Mouse (Mus musculus): ENCODE measurements around the gene Aifm1. TPM values are rescaled to one million over a fixed set of nuclear protein-coding genes. Genes with fewer than 3 reads are reported as not detected.
A peak's percentile ranks its signal among the peaks of the same experiment; 100 is the strongest.
"Not testable (repeated sequence)": the region's sequence is repeated elsewhere in the genome, so short reads cannot be mapped to it uniquely, and the experiment has no call there.

Gene Aifm1
- polyA plus RNA-seq, 1 experiment from 2014 or later = 98.4 TPM

DNA sequence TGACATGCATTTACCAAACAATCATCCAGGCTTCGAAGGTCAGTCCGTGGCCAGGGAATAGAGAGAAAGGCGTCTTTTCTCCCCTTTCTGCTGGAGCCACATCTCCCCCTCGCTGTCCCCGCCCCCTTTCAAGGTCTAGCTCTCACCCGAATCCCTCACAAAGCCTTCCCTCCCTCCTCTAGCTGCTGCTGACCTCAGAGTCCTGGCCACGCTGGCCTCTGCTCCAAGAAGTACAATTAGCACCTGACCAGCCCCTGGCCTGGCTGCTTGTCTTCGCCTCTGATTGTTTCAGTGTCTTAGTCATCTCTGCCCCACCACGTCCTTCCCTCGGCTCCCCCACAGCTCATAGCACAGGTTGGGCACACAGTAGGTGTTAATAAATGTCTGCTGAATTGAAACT is 63.7 kb downstream of the Aifm1 start:
- H3K4me1 ChIP-seq (ENCODE audit: control insufficient read depth in 2 of 2, insufficient read depth in 2 of 2, low read length in 2 of 2) = peaks cover 11 to 21% of the 10 kb centered on the region in 2 experiments
- H3K9ac ChIP-seq (ENCODE audit: low read length) = peak overlapping the region; percentile 34
- no peak for ATAC-seq (ENCODE audit: insufficient number of reproducible peaks, insufficient read depth, low FRiP score, low read depth)
- peak overlapping the region; percentile 38 for H3K4me2 ChIP-seq (ENCODE audit: low read length)
- H3K9me3 ChIP-seq (ENCODE audit: control insufficient read depth, low read length) = no peaks in the 10 kb centered on the region
- H3K36me3 ChIP-seq (ENCODE audit: control insufficient read depth, insufficient read depth, low read length) = no peaks in the 10 kb centered on the region
- peak overlapping the region; percentile 62 to 66 for H3K27ac ChIP-seq (replicated peaks in 1 of 2; ENCODE audit: control insufficient read depth in 1 of 2, insufficient read depth in 1 of 2, low read depth in 2 of 2, low read length in 2 of 2)
- no peak overlapping the region for H3K4me3 ChIP-seq (ENCODE audit: control insufficient read depth in 1 of 2, insufficient read depth in 1 of 2, low read depth in 1 of 2, low read length in 2 of 2)
- no peaks in the 10 kb centered on the region for H3K27me3 ChIP-seq (ENCODE audit: control insufficient read depth, insufficient read depth, low read length)
- 22% methylated on average over 10 of the region's 10 CpGs for WGBS

DNA sequence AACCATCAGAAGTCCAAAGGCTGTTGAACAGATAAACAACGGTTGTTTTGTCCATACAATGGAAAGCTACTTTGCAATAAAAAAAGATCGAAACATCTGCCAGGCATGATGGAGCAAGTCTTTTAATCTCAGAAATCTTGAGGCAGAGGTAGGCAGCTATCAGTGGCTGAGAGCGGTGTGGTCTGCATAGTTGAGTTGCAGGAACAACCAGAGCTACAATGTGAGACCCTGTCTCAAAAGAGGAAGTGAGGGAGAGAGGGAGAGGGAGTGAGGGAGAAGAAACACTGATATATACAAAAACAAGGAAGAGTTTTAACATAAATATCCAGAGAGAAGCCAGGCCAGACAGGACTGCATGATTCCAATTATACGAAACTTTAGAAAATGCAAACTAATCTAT is 68.7 kb downstream of the Aifm1 start:
- H3K4me1 ChIP-seq (ENCODE audit: control insufficient read depth in 2 of 2, insufficient read depth in 2 of 2, low read length in 2 of 2) = peaks cover 2 to 7% of the 10 kb centered on the region in 2 experiments; a peak in 3 of 4 replicates
- no peak overlapping the region for H3K4me2 ChIP-seq (ENCODE audit: low read length)
- H3K27ac ChIP-seq (replicated peaks in 1 of 2; ENCODE audit: control insufficient read depth in 1 of 2, insufficient read depth in 1 of 2, low read depth in 2 of 2, low read length in 2 of 2) = no peak overlapping the region
- no peaks in the 10 kb centered on the region for H3K9me3 ChIP-seq (ENCODE audit: control insufficient read depth, low read length)
- ATAC-seq (ENCODE audit: insufficient number of reproducible peaks, insufficient read depth, low FRiP score, low read depth) = no peak
- H3K9ac ChIP-seq (ENCODE audit: low read length) = no peak overlapping the region
- WGBS = 75% methylated on average over 4 of the region's 4 CpGs
- no peaks in the 10 kb centered on the region for H3K27me3 ChIP-seq (ENCODE audit: control insufficient read depth, insufficient read depth, low read length)
- H3K36me3 ChIP-seq (ENCODE audit: control insufficient read depth, insufficient read depth, low read length) = no peaks in the 10 kb centered on the region
- H3K4me3 ChIP-seq (ENCODE audit: control insufficient read depth in 1 of 2, insufficient read depth in 1 of 2, low read depth in 1 of 2, low read length in 2 of 2) = no peak overlapping the region

DNA sequence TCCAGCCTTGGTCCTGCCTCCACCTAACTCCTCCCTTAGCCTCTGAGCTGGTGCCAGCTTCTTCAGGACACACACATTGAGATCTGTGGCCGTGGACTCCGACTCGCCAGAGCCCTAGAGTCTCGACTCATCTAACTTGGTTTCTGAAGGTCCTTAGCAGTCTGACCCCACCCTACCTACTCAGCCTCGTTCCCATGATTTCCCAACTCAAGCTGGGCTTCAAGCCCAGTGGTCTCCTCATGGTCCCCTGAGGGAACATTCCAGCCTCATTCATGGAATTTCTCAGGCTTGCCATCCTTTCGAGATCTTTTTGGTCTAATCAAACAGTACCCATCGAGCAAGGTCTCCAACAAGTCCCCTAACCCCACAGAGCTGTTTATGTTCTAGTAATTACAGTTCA is 71.4 kb downstream of the Aifm1 start:
- ATAC-seq (ENCODE audit: insufficient number of reproducible peaks, insufficient read depth, low FRiP score, low read depth) = no peak
- H3K9ac ChIP-seq (ENCODE audit: low read length) = no peak overlapping the region
- 63% methylated on average over 7 of the region's 7 CpGs for WGBS
- H3K4me2 ChIP-seq (ENCODE audit: low read length) = no peak overlapping the region
- H3K9me3 ChIP-seq (ENCODE audit: control insufficient read depth, low read length) = no peaks in the 10 kb centered on the region
- H3K4me3 ChIP-seq (ENCODE audit: control insufficient read depth in 1 of 2, insufficient read depth in 1 of 2, low read depth in 1 of 2, low read length in 2 of 2) = no peak overlapping the region
- H3K4me1 ChIP-seq (ENCODE audit: control insufficient read depth in 2 of 2, insufficient read depth in 2 of 2, low read length in 2 of 2) = peaks cover 8 to 9% of the 10 kb centered on the region in 2 experiments
- H3K36me3 ChIP-seq (ENCODE audit: control insufficient read depth, insufficient read depth, low read length) = no peaks in the 10 kb centered on the region
- no peaks in the 10 kb centered on the region for H3K27me3 ChIP-seq (ENCODE audit: control insufficient read depth, insufficient read depth, low read length)
- H3K27ac ChIP-seq (replicated peaks in 1 of 2; ENCODE audit: control insufficient read depth in 1 of 2, insufficient read depth in 1 of 2, low read depth in 2 of 2, low read length in 2 of 2) = no peak overlapping the region

DNA sequence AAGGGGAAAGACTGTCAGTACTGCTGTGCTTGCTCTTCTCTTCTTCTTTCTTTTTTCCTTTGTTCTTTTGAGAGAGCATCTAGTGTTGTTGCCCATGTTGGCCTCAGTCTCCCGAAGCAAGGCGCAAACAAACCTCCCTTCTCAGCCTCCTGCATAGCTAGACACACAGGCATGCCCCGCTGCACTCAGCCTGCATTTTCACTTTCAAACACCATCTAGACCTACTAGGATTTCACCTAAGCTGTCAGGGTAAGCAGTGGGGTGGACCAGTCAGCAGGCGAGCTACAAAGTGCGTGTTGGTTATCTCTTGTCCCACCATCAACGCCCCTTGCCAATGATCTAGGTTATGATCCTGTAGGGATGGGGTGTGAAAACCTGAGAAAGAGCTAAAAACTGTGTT is 71.8 kb downstream of the Aifm1 start:
- Histone ChIP-seq H3K27ac (replicated peaks in 1 of 2; ENCODE audit: control insufficient read depth in 1 of 2, insufficient read depth in 1 of 2, low read depth in 2 of 2, low read length in 2 of 2) (no peak overlapping the region), H3K9me3 (ENCODE audit: control insufficient read depth, low read length) (no peaks in the 10 kb centered on the region), H3K4me3 (ENCODE audit: control insufficient read depth in 1 of 2, insufficient read depth in 1 of 2, low read depth in 1 of 2, low read length in 2 of 2) (no peak overlapping the region), H3K4me2 (ENCODE audit: low read length) (no peak overlapping the region), H3K27me3 (ENCODE audit: control insufficient read depth, insufficient read depth, low read length) (no peaks in the 10 kb centered on the region), H3K9ac (ENCODE audit: low read length) (no peak overlapping the region), H3K36me3 (ENCODE audit: control insufficient read depth, insufficient read depth, low read length) (no peaks in the 10 kb centered on the region), H3K4me1 (ENCODE audit: control insufficient read depth in 2 of 2, insufficient read depth in 2 of 2, low read length in 2 of 2) (peaks cover 8 to 12% of the 10 kb centered on the region in 2 experiments)
- WGBS = 84% methylated on average over 6 of the region's 6 CpGs
- no peak for ATAC-seq (ENCODE audit: insufficient number of reproducible peaks, insufficient read depth, low FRiP score, low read depth)

DNA sequence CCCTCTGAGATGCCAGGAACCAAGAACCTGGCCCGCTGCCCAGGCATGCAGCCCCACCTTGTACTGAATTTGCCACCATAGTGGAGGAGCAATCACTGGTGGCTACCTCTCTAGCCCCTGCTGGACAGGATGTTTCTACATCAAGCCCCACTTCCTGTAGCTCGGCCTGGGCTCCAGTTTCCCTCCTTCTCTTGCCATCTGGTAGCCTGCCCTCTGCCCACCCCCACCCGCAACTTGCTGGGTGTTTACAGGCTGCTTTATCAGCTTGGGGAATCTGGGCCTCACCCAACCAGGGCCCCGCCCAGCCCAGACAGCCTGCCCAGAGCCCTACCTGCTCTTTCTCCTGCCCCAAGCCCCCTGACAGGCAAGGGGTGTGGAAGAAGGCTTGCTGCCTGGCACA is 74.3 kb downstream of the Aifm1 start:
- no peak for ATAC-seq (ENCODE audit: insufficient number of reproducible peaks, insufficient read depth, low FRiP score, low read depth)
- peaks cover 8 to 14% of the 10 kb centered on the region in 2 experiments for H3K4me1 ChIP-seq (ENCODE audit: control insufficient read depth in 2 of 2, insufficient read depth in 2 of 2, low read length in 2 of 2)
- H3K9ac ChIP-seq (ENCODE audit: low read length) = no peak overlapping the region
- no peaks in the 10 kb centered on the region for H3K27me3 ChIP-seq (ENCODE audit: control insufficient read depth, insufficient read depth, low read length)
- no peaks in the 10 kb centered on the region for H3K9me3 ChIP-seq (ENCODE audit: control insufficient read depth, low read length)
- H3K36me3 ChIP-seq (ENCODE audit: control insufficient read depth, insufficient read depth, low read length) = no peaks in the 10 kb centered on the region
- no peak overlapping the region for H3K27ac ChIP-seq (replicated peaks in 1 of 2; ENCODE audit: control insufficient read depth in 1 of 2, insufficient read depth in 1 of 2, low read depth in 2 of 2, low read length in 2 of 2)
- WGBS = 60% methylated on average over 4 of the region's 4 CpGs
- H3K4me2 ChIP-seq (ENCODE audit: low read length) = no peak overlapping the region
- no peak overlapping the region for H3K4me3 ChIP-seq (ENCODE audit: control insufficient read depth in 1 of 2, insufficient read depth in 1 of 2, low read depth in 1 of 2, low read length in 2 of 2)

DNA sequence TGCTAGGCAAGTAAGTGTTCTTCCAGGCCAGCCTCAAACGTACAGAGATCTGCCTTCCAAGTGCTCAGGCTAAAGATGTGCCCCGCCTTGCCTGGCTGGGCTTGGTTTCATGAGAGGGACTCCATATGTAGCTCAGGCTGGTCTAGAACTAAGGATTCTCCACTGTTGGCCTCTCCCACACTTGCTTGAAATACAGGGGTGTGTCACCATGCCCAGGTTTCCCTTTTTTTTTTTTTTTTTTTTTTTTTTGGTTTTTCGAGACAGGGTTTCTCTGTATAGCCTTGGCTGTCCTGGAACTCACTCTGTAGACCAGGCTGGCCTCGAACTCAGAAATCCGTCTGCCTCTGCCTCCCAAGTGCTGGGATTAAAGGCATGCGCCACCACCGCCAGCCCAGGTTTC is 77.3 kb downstream of the Aifm1 start:
- not testable (repeated sequence) for ATAC-seq (ENCODE audit: insufficient number of reproducible peaks, insufficient read depth, low FRiP score, low read depth); H3K27ac ChIP-seq (replicated peaks in 1 of 2; ENCODE audit: control insufficient read depth in 1 of 2, insufficient read depth in 1 of 2, low read depth in 2 of 2, low read length in 2 of 2); H3K9me3 ChIP-seq (ENCODE audit: control insufficient read depth, low read length); H3K27me3 ChIP-seq (ENCODE audit: control insufficient read depth, insufficient read depth, low read length); H3K4me3 ChIP-seq (ENCODE audit: control insufficient read depth in 1 of 2, insufficient read depth in 1 of 2, low read depth in 1 of 2, low read length in 2 of 2); H3K4me2 ChIP-seq (ENCODE audit: low read length); H3K36me3 ChIP-seq (ENCODE audit: control insufficient read depth, insufficient read depth, low read length); H3K9ac ChIP-seq (ENCODE audit: low read length)
- 83% methylated on average over 6 of the region's 7 CpGs for WGBS
- peaks cover 12 to 14% of the 10 kb centered on the region in 2 experiments for H3K4me1 ChIP-seq (ENCODE audit: control insufficient read depth in 2 of 2, insufficient read depth in 2 of 2, low read length in 2 of 2)

DNA sequence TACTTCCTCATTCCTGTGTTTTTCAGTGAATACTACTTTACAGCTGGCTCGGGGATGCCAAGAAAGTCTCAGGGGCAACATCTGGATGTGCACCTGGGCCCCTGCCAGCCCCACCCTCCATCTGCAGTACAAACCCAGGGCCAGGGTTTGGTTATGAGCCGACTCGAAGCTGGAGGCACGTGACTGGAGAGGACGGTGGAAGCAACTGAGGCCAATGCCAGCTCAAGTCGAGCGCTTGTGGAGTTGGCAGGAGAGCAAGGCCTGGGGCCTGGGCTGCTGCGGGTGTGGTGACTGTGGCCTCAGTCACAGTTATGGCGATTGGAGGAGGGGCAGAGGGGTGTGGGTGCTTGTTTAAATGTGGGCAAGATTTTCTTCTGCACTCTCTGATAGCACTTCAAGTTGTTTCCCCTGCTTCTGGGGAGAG is 77.9 kb downstream of the Aifm1 start:
- Histone ChIP-seq H3K4me3 (ENCODE audit: control insufficient read depth in 1 of 2, insufficient read depth in 1 of 2, low read depth in 1 of 2, low read length in 2 of 2) (no peak overlapping the region), H3K27ac (replicated peaks in 1 of 2; ENCODE audit: control insufficient read depth in 1 of 2, insufficient read depth in 1 of 2, low read depth in 2 of 2, low read length in 2 of 2) (no peak overlapping the region)
- 66% methylated on average over 9 of the region's 9 CpGs for WGBS

DNA sequence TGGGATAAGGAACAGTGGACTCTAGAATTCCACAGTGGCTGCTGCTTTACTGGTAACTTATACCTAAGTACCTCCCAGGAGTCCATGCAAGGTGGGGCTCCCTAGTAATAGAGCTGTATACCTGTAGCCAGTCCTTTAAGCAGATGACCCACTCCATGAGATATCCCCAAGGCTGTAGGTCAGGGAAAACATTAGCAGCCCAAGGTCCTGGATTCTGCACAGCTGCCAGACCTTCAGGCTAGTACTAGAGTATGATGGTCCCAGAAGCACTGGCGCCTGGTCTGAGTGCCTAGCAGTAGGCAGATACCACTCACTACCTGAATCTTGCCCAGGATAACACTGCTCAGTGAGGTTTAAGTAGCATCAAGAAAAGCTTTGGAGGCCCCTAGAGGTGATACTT is 79.1 kb downstream of the Aifm1 start:
- Histone ChIP-seq H3K4me1 (ENCODE audit: control insufficient read depth in 2 of 2, insufficient read depth in 2 of 2, low read length in 2 of 2) (peaks cover 11% of the 10 kb centered on the region in 2 experiments), H3K27ac (replicated peaks in 1 of 2; ENCODE audit: control insufficient read depth in 1 of 2, insufficient read depth in 1 of 2, low read depth in 2 of 2, low read length in 2 of 2) (no peak overlapping the region), H3K27me3 (ENCODE audit: control insufficient read depth, insufficient read depth, low read length) (no peaks in the 10 kb centered on the region), H3K4me3 (ENCODE audit: control insufficient read depth in 1 of 2, insufficient read depth in 1 of 2, low read depth in 1 of 2, low read length in 2 of 2) (no peak overlapping the region), H3K4me2 (ENCODE audit: low read length) (no peak overlapping the region), H3K36me3 (ENCODE audit: control insufficient read depth, insufficient read depth, low read length) (no peaks in the 10 kb centered on the region), H3K9ac (ENCODE audit: low read length) (no peak overlapping the region), H3K9me3 (ENCODE audit: control insufficient read depth, low read length) (no peaks in the 10 kb centered on the region)
- WGBS = 73% methylated on average over 1 of the region's 1 CpGs
- ATAC-seq (ENCODE audit: insufficient number of reproducible peaks, insufficient read depth, low FRiP score, low read depth) = no peak

More for the DNA sequence above, 77.9 kb downstream of the Aifm1 start:
- no peaks in the 10 kb centered on the region for H3K36me3 ChIP-seq (ENCODE audit: control insufficient read depth, insufficient read depth, low read length)
- H3K4me2 ChIP-seq (ENCODE audit: low read length) = no peak overlapping the region
- no peak for ATAC-seq (ENCODE audit: insufficient number of reproducible peaks, insufficient read depth, low FRiP score, low read depth)
- H3K9me3 ChIP-seq (ENCODE audit: control insufficient read depth, low read length) = no peaks in the 10 kb centered on the region
- H3K4me1 ChIP-seq (ENCODE audit: control insufficient read depth in 2 of 2, insufficient read depth in 2 of 2, low read length in 2 of 2) = peaks cover 12 to 14% of the 10 kb centered on the region in 2 experiments
- no peaks in the 10 kb centered on the region for H3K27me3 ChIP-seq (ENCODE audit: control insufficient read depth, insufficient read depth, low read length)
- no peak overlapping the region for H3K9ac ChIP-seq (ENCODE audit: low read length)

Data from heart, embryonic 14.5 days (tissue).